Mouse (Mus musculus) heart, embryonic 14.5 days (tissue): Measurements from ENCODE around the gene Ppp4r2. TPM values are rescaled to one million over a fixed set of nuclear protein-coding genes. Genes with fewer than 3 reads are reported as not detected.
"Not testable (repeated sequence)": the region's sequence is repeated elsewhere in the genome, so short reads cannot be mapped to it uniquely, and the experiment has no call there.

ENCODE experiments used
- ATAC-seq: fragments of 200-750 bp; cut with Nextera tagmentation; 2 replicates; pipeline ENCODE4 v1.8.0; 2017; ENCODE audit warnings: low read depth, moderate TSS enrichment; ENCODE audit not compliant: insufficient number of reproducible peaks, insufficient read depth, low FRiP score
- H3K27ac ChIP-seq, 2 experiments: fragments of 200-500 bp in 1 of 2; fragments of 300-500 bp in 1 of 2; sonication (generic) in 1 of 2; replicated peaks in 1 of 2; 2 replicates each; pipeline ENCODE4 v1.5.1; 2012 to 2014; ENCODE audit warnings: low read depth in 2 of 2, low read length in 2 of 2, control low read depth in 1 of 2, mild to moderate bottlenecking in 1 of 2, mixed read lengths in 1 of 2; ENCODE audit not compliant: control insufficient read depth in 1 of 2, insufficient read depth in 1 of 2
- H3K27me3 ChIP-seq: fragments of 300-500 bp; sonication (generic); 2 replicates; pipeline ENCODE4 v1.6.1; 2014; ENCODE audit warnings: mild to moderate bottlenecking, low read length, control low read depth; ENCODE audit not compliant: control insufficient read depth, insufficient read depth
- H3K36me3 ChIP-seq: fragments of 300-500 bp; sonication (generic); 2 replicates; pipeline ENCODE4 v1.6.1; 2014; ENCODE audit warnings: mild to moderate bottlenecking, control low read depth, low read length, mixed read lengths; ENCODE audit not compliant: control insufficient read depth, insufficient read depth
- H3K4me1 ChIP-seq, 2 experiments: fragments of 200-500 bp in 1 of 2; fragments of 300-500 bp in 1 of 2; sonication (generic) in 1 of 2; 2 replicates each; pipeline ENCODE4 v1.6.1; 2012 to 2014; ENCODE audit warnings: low read length in 2 of 2, control low read depth in 1 of 2, mixed read lengths in 1 of 2; ENCODE audit not compliant: control insufficient read depth in 2 of 2, insufficient read depth in 2 of 2
- H3K4me2 ChIP-seq: fragments of 300-500 bp; sonication (generic); 2 replicates; pipeline ENCODE4 v1.6.1; 2014; ENCODE audit warnings: mild to moderate bottlenecking, low read length
- H3K4me3 ChIP-seq, 2 experiments: fragments of 200-500 bp in 1 of 2; fragments of 300-500 bp in 1 of 2; sonication (generic) in 1 of 2; 2 replicates each; pipeline ENCODE4 v1.5.1; 2012 to 2014; ENCODE audit warnings: low read length in 2 of 2, mild to moderate bottlenecking in 2 of 2, control low read depth in 1 of 2, low read depth in 1 of 2, moderate library complexity in 1 of 2; ENCODE audit not compliant: control insufficient read depth in 1 of 2, insufficient read depth in 1 of 2
- H3K9ac ChIP-seq: fragments of 300-500 bp; sonication (generic); 2 replicates; pipeline ENCODE4 v1.6.1; 2014; ENCODE audit warnings: mild to moderate bottlenecking, low read length
- H3K9me3 ChIP-seq: fragments of 300-500 bp; sonication (generic); 2 replicates; pipeline ENCODE4 v1.6.1; 2016; ENCODE audit warnings: low read length, control low read depth; ENCODE audit not compliant: control insufficient read depth
- WGBS: fragments of 180-500 bp; shearing (Covaris S2); extraction: QIAGEN DNeasy Blood & Tissue Kit; methylation state at CpG from one replicate; pipeline ENCODE4 v1.1.7; 2014; 5-methylcytosine and 5-hydroxymethylcytosine counted together
- polyA plus RNA-seq: library from polyadenylated mRNA; unstranded; fragments of >200 nt; fragmentation: Nextera tagmentation; extraction: Ambion mirVana; gene quantifications from 2 replicates; pipeline ENCODE4 v1.2.1, GENCODE M21; 2014

Gene Ppp4r2
- polyA plus RNA-seq, 1 experiment from 2014 or later: 24.1 TPM

GRCm38 (mm10) chr6:100851083-100851482 is 17.7 kb downstream of the Ppp4r2 start:
- Histone ChIP-seq H3K9me3 (no peaks in the 10 kb centered on the region), H3K36me3 (peaks cover 49% of the 10 kb centered on the region), H3K27me3 (no peaks in the 10 kb centered on the region), H3K4me2 (no peak overlapping the region), H3K9ac (no peak overlapping the region), H3K27ac (no peak overlapping the region), H3K4me1 (peaks cover 0 to 6% of the 10 kb centered on the region in 2 experiments; a peak in 1 of 4 replicates), H3K4me3 (no peak overlapping the region)
- no peak for ATAC-seq
- 71% methylated on average over 5 of the region's 5 CpGs for WGBS

DNA sequence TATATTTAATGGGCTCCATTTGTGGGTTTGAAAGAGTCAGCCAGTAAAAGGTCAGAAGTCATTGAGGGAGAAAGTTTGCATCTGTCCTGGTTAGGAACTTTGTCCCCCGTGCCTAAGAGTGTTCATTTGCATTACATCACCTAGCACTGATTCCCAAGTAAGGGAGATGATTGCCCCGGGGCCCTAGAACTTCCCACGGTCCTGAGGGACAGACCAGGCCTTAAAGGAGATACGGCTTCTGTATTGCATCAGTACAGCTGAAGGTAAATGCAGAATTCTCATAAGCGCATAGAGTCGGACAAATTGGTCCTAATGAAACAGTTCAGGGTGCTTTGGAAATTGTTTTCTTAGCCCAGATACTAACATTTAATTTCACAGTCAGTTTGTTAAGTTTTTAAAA is 31.9 kb downstream of the Ppp4r2 start:
- Histone ChIP-seq H3K4me3 (no peak overlapping the region), H3K4me2 (no peak overlapping the region), H3K9ac (no peak overlapping the region), H3K36me3 (peaks cover 63% of the 10 kb centered on the region), H3K27me3 (no peaks in the 10 kb centered on the region), H3K4me1 (no peaks in the 10 kb centered on the region), H3K9me3 (no peaks in the 10 kb centered on the region), H3K27ac (no peak overlapping the region)
- 87% methylated on average over 6 of the region's 6 CpGs for WGBS
- no peak for ATAC-seq

DNA sequence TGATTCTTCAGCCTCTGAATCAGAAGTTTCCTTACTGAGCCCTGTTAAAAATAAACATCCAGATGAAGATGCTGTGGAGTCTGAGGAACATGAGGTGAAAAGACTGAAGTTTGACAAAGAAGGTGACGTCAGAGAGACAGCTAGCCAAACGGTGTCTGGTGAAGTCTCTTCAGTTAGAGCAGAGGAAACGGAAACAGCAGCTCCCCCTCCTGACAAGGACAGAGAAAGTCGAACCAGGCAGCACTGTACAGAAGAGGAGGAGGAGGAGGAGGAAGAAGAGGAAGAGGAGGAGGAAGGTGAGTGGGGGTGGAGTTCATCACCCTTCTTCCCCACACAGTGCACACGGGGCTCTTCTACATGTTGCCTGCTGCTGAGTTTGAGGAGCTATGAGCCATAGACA is 32.4 kb downstream of the Ppp4r2 start:
- H3K4me3 ChIP-seq, H3K4me1 ChIP-seq, H3K27me3 ChIP-seq, H3K4me2 ChIP-seq, H3K9ac ChIP-seq, H3K27ac ChIP-seq, ATAC-seq, H3K9me3 ChIP-seq: not testable (repeated sequence)
- 68% methylated on average over 2 of the region's 5 CpGs for WGBS
- peaks cover 63% of the 10 kb centered on the region for H3K36me3 ChIP-seq

DNA sequence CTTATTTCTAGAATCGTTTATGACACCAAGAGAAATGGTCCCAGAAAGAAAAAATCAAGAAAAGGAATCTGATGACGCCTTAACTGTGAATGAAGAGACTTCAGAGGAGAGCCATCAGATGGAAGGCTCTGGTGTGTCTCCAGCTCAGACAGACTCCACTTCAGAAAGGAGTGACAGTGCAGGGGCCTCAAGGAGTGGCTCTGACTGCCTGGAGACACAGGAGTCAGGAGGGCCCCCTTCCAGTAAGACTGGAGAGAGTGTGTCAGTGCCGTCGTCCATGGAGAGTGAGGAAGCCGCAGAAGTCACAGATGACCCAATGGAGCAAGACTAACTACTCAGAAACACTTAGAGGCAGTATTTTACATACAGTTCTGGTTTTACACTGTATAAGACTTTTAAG is 32.8 kb downstream of the Ppp4r2 start:
- WGBS: 82% methylated on average over 5 of the region's 5 CpGs
- H3K9ac ChIP-seq, H3K9me3 ChIP-seq, H3K4me1 ChIP-seq, ATAC-seq, H3K27ac ChIP-seq, H3K27me3 ChIP-seq, H3K4me2 ChIP-seq, H3K4me3 ChIP-seq: not testable (repeated sequence)
- peaks cover 60% of the 10 kb centered on the region for H3K36me3 ChIP-seq

DNA sequence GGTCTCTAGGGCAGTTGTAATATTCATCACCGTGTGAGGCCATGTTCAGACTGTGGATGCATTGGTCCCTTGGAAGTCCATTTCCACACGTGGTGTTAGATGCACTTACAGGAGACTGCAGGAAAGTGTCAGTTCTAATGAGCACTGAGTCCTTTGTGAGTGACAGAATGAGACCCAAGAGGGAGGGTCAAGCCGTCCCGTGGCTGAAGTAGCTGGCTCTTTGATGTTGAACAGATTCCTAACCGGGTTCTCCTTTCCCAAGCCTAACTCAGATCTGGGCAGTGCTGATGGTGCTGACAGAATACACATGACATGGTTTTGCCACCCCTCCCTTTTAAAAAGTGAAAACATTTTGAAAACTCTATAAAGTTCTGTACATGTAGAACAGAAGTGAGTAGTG is 35.4 kb downstream of the Ppp4r2 start:
- Histone ChIP-seq H3K9ac (no peak overlapping the region), H3K4me2 (no peak overlapping the region), H3K36me3 (peaks cover 37% of the 10 kb centered on the region), H3K27me3 (no peaks in the 10 kb centered on the region), H3K4me3 (no peak overlapping the region), H3K4me1 (no peaks in the 10 kb centered on the region), H3K27ac (no peak overlapping the region), H3K9me3 (no peaks in the 10 kb centered on the region)
- no peak for ATAC-seq
- 23% methylated on average over 5 of the region's 5 CpGs for WGBS

DNA sequence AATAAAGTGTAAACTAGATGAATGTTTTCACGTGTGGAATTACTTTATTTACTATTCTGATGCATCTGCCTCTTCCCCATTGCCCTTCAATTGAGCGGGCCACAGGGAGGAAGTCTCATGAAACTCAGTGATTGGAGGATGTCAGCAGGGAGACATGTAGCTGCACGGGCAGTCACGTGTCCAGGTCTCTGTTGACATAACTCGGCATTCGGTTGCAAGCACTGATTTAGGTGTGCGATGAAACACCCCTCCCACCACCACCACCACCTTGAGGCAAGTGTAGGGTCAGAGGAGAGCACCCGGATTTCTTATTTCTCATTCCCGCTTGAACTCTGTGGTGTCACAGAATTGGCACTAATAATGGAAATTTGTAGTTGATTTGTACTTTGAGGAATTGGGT is 36.5 kb downstream of the Ppp4r2 start:
- no peak overlapping the region for H3K27ac ChIP-seq
- no peak overlapping the region for H3K4me3 ChIP-seq
- WGBS: 75% methylated on average over 9 of the region's 9 CpGs
- peaks cover 28% of the 10 kb centered on the region for H3K36me3 ChIP-seq
- H3K9me3 ChIP-seq: no peaks in the 10 kb centered on the region
- no peak overlapping the region for H3K4me2 ChIP-seq
- no peak for ATAC-seq
- H3K27me3 ChIP-seq: no peaks in the 10 kb centered on the region
- no peaks in the 10 kb centered on the region for H3K4me1 ChIP-seq
- H3K9ac ChIP-seq: no peak overlapping the region

DNA sequence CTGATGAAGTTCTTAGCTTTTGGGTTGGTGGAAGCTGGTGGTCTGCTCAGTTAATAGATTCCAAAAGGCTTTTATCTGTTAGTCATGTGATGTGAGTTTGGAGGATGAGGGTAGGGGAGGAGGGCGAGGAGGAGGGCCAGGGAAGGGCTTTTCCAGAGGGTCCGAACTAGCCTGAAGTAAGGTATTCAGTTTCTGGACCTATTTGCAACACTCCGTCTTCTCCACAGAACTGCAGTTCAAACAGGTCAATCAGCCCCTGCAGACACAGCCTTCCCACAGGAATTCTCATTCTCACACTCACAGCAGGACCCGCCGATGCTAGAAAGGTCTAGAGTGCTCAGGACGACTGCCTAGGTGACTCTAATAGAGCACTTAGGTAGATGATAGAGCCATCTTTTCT is 39.8 kb downstream of the Ppp4r2 start:
- 61% methylated on average over 6 of the region's 6 CpGs for WGBS
- no peaks in the 10 kb centered on the region for H3K4me1 ChIP-seq

GRCm38 (mm10) chr6:100875862-100876623 is 42.6 kb downstream of the Ppp4r2 start:
- H3K4me2 ChIP-seq: no peak overlapping the region
- 68% methylated on average over 20 of the region's 20 CpGs for WGBS
- no peak overlapping the region for H3K4me3 ChIP-seq
- ATAC-seq: no peak
- no peaks in the 10 kb centered on the region for H3K4me1 ChIP-seq
- no peak overlapping the region for H3K27ac ChIP-seq
- H3K9me3 ChIP-seq: no peaks in the 10 kb centered on the region
- no peaks in the 10 kb centered on the region for H3K36me3 ChIP-seq
- H3K27me3 ChIP-seq: peaks cover 9% of the 10 kb centered on the region; the same call in 1 of the 2 replicates
- H3K9ac ChIP-seq: no peak overlapping the region

More for the DNA sequence above, 39.8 kb downstream of the Ppp4r2 start:
- Histone ChIP-seq H3K9ac (no peak overlapping the region), H3K27ac (no peak overlapping the region), H3K4me2 (no peak overlapping the region), H3K27me3 (no peaks in the 10 kb centered on the region), H3K36me3 (peaks cover 8% of the 10 kb centered on the region), H3K4me3 (no peak overlapping the region), H3K9me3 (no peaks in the 10 kb centered on the region)
- no peak for ATAC-seq
